Mouse (Mus musculus): ENCODE data around the gene Tmem119. TPM values are rescaled to one million over a fixed set of nuclear protein-coding genes. Genes with fewer than 3 reads are reported as not detected.
A peak's percentile ranks its signal among the peaks of the same experiment; 100 is the strongest.
"Not testable (repeated sequence)": the region's sequence is repeated elsewhere in the genome, so short reads cannot be mapped to it uniquely, and the experiment has no call there.

The Tmem119 gene
- polyA plus RNA-seq, 1 experiment from 2014 or later: 41.9 TPM

GRCm38 (mm10) chr5:113814111-113815040 lies 14.1 kb upstream of the Tmem119 start:
- Histone ChIP-seq H3K27me3 (replicated peaks; ENCODE audit: control insufficient read depth, insufficient read depth, low read length) (no peaks in the 10 kb centered on the region; the same call in 1 of the 2 replicates), H3K4me1 (replicated peaks; ENCODE audit: control insufficient read depth, insufficient read depth, low read length) (no peaks in the 10 kb centered on the region), H3K9ac (ENCODE audit: low read length) (no peak overlapping the region), H3K4me2 (ENCODE audit: low read length) (no peak overlapping the region), H3K27ac (ENCODE audit: low read depth) (no peak overlapping the region), H3K36me3 (ENCODE audit: control insufficient read depth, insufficient read depth, low read length) (no peaks in the 10 kb centered on the region), H3K4me3 (ENCODE audit: low read depth, low read length) (no peak overlapping the region), H3K9me3 (ENCODE audit: control insufficient read depth, low read length) (peaks cover 7% of the 10 kb centered on the region; the same call in 1 of the 2 replicates)
- ATAC-seq (replicated peaks; ENCODE audit: low FRiP score, low TSS enrichment, low read depth) (no peak), DNase-seq (ENCODE audit: low spot score) (no peak)
- 39% methylated on average over 27 of the region's 27 CpGs for WGBS

GRCm38 (mm10) chr5:113813608-113814007 lies 13.3 kb upstream of the Tmem119 start:
- WGBS: 21% methylated on average over 9 of the region's 9 CpGs
- no peak overlapping the region for H3K27ac ChIP-seq (ENCODE audit: low read depth)
- no peaks in the 10 kb centered on the region for H3K4me1 ChIP-seq (replicated peaks; ENCODE audit: control insufficient read depth, insufficient read depth, low read length)

GRCm38 (mm10) chr5:113812638-113813037 lies 12.3 kb upstream of the Tmem119 start:
- Histone ChIP-seq H3K9ac (ENCODE audit: low read length) (no peak overlapping the region), H3K4me3 (ENCODE audit: low read depth, low read length) (no peak overlapping the region), H3K4me2 (ENCODE audit: low read length) (no peak overlapping the region), H3K27ac (ENCODE audit: low read depth) (no peak overlapping the region), H3K36me3 (ENCODE audit: control insufficient read depth, insufficient read depth, low read length) (no peaks in the 10 kb centered on the region), H3K9me3 (ENCODE audit: control insufficient read depth, low read length) (peaks cover 7% of the 10 kb centered on the region; the same call in 1 of the 2 replicates), H3K27me3 (replicated peaks; ENCODE audit: control insufficient read depth, insufficient read depth, low read length) (no peaks in the 10 kb centered on the region; the same call in 1 of the 2 replicates), H3K4me1 (replicated peaks; ENCODE audit: control insufficient read depth, insufficient read depth, low read length) (peaks cover 3% of the 10 kb centered on the region)
- ATAC-seq (replicated peaks; ENCODE audit: low FRiP score, low TSS enrichment, low read depth) (no peak), DNase-seq (ENCODE audit: low spot score) (no peak)
- WGBS: 79% methylated on average over 2 of the region's 2 CpGs

More at GRCm38 (mm10) chr5:113813608-113814007, 13.3 kb upstream of the Tmem119 start:
- ATAC-seq (replicated peaks; ENCODE audit: low FRiP score, low TSS enrichment, low read depth): no peak
- DNase-seq (ENCODE audit: low spot score): no peak
- H3K9ac ChIP-seq (ENCODE audit: low read length): no peak overlapping the region
- H3K36me3 ChIP-seq (ENCODE audit: control insufficient read depth, insufficient read depth, low read length): no peaks in the 10 kb centered on the region
- no peak overlapping the region for H3K4me3 ChIP-seq (ENCODE audit: low read depth, low read length)
- H3K27me3 ChIP-seq (replicated peaks; ENCODE audit: control insufficient read depth, insufficient read depth, low read length): no peaks in the 10 kb centered on the region; the same call in 1 of the 2 replicates
- H3K4me2 ChIP-seq (ENCODE audit: low read length): no peak overlapping the region
- H3K9me3 ChIP-seq (ENCODE audit: control insufficient read depth, low read length): peaks cover 7% of the 10 kb centered on the region; the same call in 1 of the 2 replicates

GRCm38 (mm10) chr5:113811824-113812420 lies 11.6 kb upstream of the Tmem119 start:
- H3K9me3 ChIP-seq (ENCODE audit: control insufficient read depth, low read length); H3K27ac ChIP-seq (ENCODE audit: low read depth); H3K27me3 ChIP-seq (replicated peaks; ENCODE audit: control insufficient read depth, insufficient read depth, low read length); H3K9ac ChIP-seq (ENCODE audit: low read length); H3K4me2 ChIP-seq (ENCODE audit: low read length); ATAC-seq (replicated peaks; ENCODE audit: low FRiP score, low TSS enrichment, low read depth); H3K4me3 ChIP-seq (ENCODE audit: low read depth, low read length); H3K4me1 ChIP-seq (replicated peaks; ENCODE audit: control insufficient read depth, insufficient read depth, low read length); H3K36me3 ChIP-seq (ENCODE audit: control insufficient read depth, insufficient read depth, low read length): not testable (repeated sequence)
- 15% methylated on average over 11 of the region's 12 CpGs for WGBS
- DNase-seq (ENCODE audit: low spot score): peak; percentile 68

- no peak for ATAC-seq (replicated peaks; ENCODE audit: low FRiP score, low TSS enrichment, low read depth)
- DNase-seq (ENCODE audit: low spot score): no peak
- 92% methylated on average over 4 of the region's 4 CpGs for WGBS
Observed at GRCm38 (mm10) chr5:113810111-113810510, 9.8 kb upstream of the Tmem119 start.

GRCm38 (mm10) chr5:113808177-113808576 lies 7.9 kb upstream of the Tmem119 start:
- 51% methylated on average over 2 of the region's 2 CpGs for WGBS
- Histone ChIP-seq H3K27ac (ENCODE audit: low read depth) (peak overlapping the region; percentile 43; the same call in 1 of the 2 replicates), H3K4me1 (replicated peaks; ENCODE audit: control insufficient read depth, insufficient read depth, low read length) (peaks cover 15% of the 10 kb centered on the region), H3K4me3 (ENCODE audit: low read depth, low read length) (no peak overlapping the region), H3K27me3 (replicated peaks; ENCODE audit: control insufficient read depth, insufficient read depth, low read length) (no peaks in the 10 kb centered on the region), H3K9me3 (ENCODE audit: control insufficient read depth, low read length) (peaks cover 7% of the 10 kb centered on the region; the same call in 1 of the 2 replicates), H3K9ac (ENCODE audit: low read length) (no peak overlapping the region), H3K4me2 (ENCODE audit: low read length) (no peak overlapping the region), H3K36me3 (ENCODE audit: control insufficient read depth, insufficient read depth, low read length) (no peaks in the 10 kb centered on the region)
- DNase-seq (ENCODE audit: low spot score): no peak
- no peak for ATAC-seq (replicated peaks; ENCODE audit: low FRiP score, low TSS enrichment, low read depth)

More at GRCm38 (mm10) chr5:113810111-113810510, 9.8 kb upstream of the Tmem119 start:
- no peak overlapping the region for H3K27ac ChIP-seq (ENCODE audit: low read depth)
- H3K4me2 ChIP-seq (ENCODE audit: low read length): no peak overlapping the region
- H3K27me3 ChIP-seq (replicated peaks; ENCODE audit: control insufficient read depth, insufficient read depth, low read length): no peaks in the 10 kb centered on the region; the same call in 1 of the 2 replicates
- no peak overlapping the region for H3K9ac ChIP-seq (ENCODE audit: low read length)
- H3K4me3 ChIP-seq (ENCODE audit: low read depth, low read length): no peak overlapping the region
- H3K36me3 ChIP-seq (ENCODE audit: control insufficient read depth, insufficient read depth, low read length): no peaks in the 10 kb centered on the region
- peaks cover 15% of the 10 kb centered on the region for H3K4me1 ChIP-seq (replicated peaks; ENCODE audit: control insufficient read depth, insufficient read depth, low read length)
- H3K9me3 ChIP-seq (ENCODE audit: control insufficient read depth, low read length): peaks cover 7% of the 10 kb centered on the region; the same call in 1 of the 2 replicates

GRCm38 (mm10) chr5:113807712-113808111 lies 7.4 kb upstream of the Tmem119 start:
- Histone ChIP-seq H3K9ac (ENCODE audit: low read length) (no peak overlapping the region), H3K4me2 (ENCODE audit: low read length) (no peak overlapping the region), H3K4me3 (ENCODE audit: low read depth, low read length) (no peak overlapping the region), H3K36me3 (ENCODE audit: control insufficient read depth, insufficient read depth, low read length) (no peaks in the 10 kb centered on the region), H3K27ac (ENCODE audit: low read depth) (peak overlapping the region; percentile 43), H3K9me3 (ENCODE audit: control insufficient read depth, low read length) (peaks cover 7% of the 10 kb centered on the region; the same call in 1 of the 2 replicates), H3K4me1 (replicated peaks; ENCODE audit: control insufficient read depth, insufficient read depth, low read length) (peaks cover 15% of the 10 kb centered on the region), H3K27me3 (replicated peaks; ENCODE audit: control insufficient read depth, insufficient read depth, low read length) (no peaks in the 10 kb centered on the region)
- ATAC-seq (replicated peaks; ENCODE audit: low FRiP score, low TSS enrichment, low read depth) (no peak), DNase-seq (ENCODE audit: low spot score) (no peak)
- 50% methylated on average over 9 of the region's 9 CpGs for WGBS

GRCm38 (mm10) chr5:113806414-113806813 lies 6.1 kb upstream of the Tmem119 start:
- Histone ChIP-seq H3K27me3 (replicated peaks; ENCODE audit: control insufficient read depth, insufficient read depth, low read length) (no peaks in the 10 kb centered on the region), H3K4me1 (replicated peaks; ENCODE audit: control insufficient read depth, insufficient read depth, low read length) (peaks cover 15% of the 10 kb centered on the region), H3K36me3 (ENCODE audit: control insufficient read depth, insufficient read depth, low read length) (no peaks in the 10 kb centered on the region), H3K4me2 (ENCODE audit: low read length) (0 out of 2 replicates have a peak overlapping the region, but pooled peaks have one; percentile 4), H3K4me3 (ENCODE audit: low read depth, low read length) (no peak overlapping the region), H3K9ac (ENCODE audit: low read length) (no peak overlapping the region), H3K9me3 (ENCODE audit: control insufficient read depth, low read length) (peaks cover 5% of the 10 kb centered on the region; the same call in 1 of the 2 replicates), H3K27ac (ENCODE audit: low read depth) (peak overlapping the region; percentile 54; the same call in 1 of the 2 replicates)
- 12% methylated on average over 10 of the region's 10 CpGs for WGBS
- DNase-seq (ENCODE audit: low spot score): no peak
- ATAC-seq (replicated peaks; ENCODE audit: low FRiP score, low TSS enrichment, low read depth): peak; percentile 68; the same call in 1 of the 2 replicates

Measured in intestine, embryonic 14.5 days (tissue).